Mouse (Mus musculus) layer of hippocampus, adult 9-11 months (tissue): ENCODE results near the gene Chd8.
"Not testable (repeated sequence)": the region's sequence is repeated elsewhere in the genome, so short reads cannot be mapped to it uniquely, and the experiment has no call there.

ENCODE experiments used
- DNase-seq: peaks from one replicate; pipeline ENCODE4 v3.0.0; 2022

The Chd8 gene

DNA sequence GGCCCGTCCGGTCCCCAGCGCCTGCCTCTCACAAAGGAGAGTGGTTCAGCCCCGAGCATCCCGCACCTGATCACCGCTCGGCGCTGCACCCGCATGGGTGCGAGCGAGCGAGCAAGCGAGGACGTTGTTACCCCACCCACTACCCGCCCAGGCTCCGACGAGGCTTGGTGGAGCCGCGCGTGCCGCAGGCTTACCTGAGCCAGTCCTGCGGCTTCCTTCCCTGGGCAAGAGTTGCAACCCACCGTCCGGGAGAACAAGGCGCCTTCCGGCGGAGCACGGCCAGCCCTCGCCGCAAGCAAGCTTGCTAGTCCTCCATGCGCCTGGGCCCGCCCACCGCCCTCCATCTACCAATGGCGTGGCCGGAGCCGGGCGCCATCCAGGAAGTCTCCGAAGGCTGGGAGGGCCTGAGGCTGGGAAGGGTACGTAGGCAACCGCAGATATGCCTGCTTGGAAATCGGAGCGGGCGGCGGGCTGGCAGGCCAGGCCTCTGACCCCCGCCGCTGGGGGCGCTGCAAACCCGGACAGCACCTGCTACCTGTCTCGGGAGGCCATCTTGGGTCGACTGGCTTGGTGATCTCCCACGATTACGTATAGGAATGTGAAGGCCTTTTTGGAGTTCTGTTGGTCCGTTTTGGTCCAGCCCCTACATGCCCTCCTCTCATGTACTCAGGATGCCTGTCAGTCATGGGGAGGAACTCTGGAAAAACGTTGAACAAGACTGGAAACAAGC is at the start of gene Chd8:
Gene Chd8 (minus strand): TSS at position 297 of the 730 bp plus-strand sequence.
- peak; percentile 99 for DNase-seq

GRCm38 (mm10) chr14:52306100-52306499 is 48.5 kb upstream of the Chd8 start:
- DNase-seq = no peak

DNA sequence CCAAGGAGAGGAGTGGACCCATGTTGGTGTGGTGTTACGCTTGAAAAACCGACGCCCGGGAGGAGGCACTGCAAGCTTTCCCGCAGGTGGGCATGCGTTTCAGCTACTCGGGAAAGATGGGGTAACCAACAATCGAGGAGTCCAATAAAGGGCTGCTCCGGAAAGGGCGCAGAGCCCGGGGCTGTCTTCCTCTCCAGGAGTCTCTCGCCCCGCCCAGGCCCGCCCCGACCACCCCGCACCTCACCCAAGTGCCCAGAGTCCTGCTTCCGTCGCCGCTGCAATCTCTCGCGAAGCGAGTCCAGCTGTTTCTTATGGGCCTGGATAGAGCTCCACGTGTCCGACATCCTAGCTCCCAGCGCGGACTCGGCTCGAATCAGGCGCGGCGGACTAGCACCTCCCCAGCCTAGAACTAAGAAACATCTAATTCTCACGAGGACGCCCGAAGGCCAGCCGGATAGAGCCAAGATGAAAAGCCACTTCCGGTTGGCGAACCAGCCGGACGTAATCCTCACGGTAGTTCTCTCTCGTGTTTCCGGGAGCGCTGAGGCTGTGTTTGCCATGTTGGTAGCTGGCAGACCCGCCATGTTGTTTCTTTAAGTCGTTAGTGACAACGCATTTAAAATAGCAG is 47.2 kb upstream of the Chd8 start, which contains the start of gene Mettl3:
Gene Mettl3 (minus strand): TSS at position 485 of the 628 bp plus-strand sequence.
- peak; percentile 93 for DNase-seq

GRCm38 (mm10) chr14:52303517-52303916 is 45.9 kb upstream of the Chd8 start:
- not testable (repeated sequence) for DNase-seq

- no peak for DNase-seq
These were observed 38.1 kb upstream of the Chd8 start for GRCm38 (mm10) chr14:52295558-52296264.

DNA sequence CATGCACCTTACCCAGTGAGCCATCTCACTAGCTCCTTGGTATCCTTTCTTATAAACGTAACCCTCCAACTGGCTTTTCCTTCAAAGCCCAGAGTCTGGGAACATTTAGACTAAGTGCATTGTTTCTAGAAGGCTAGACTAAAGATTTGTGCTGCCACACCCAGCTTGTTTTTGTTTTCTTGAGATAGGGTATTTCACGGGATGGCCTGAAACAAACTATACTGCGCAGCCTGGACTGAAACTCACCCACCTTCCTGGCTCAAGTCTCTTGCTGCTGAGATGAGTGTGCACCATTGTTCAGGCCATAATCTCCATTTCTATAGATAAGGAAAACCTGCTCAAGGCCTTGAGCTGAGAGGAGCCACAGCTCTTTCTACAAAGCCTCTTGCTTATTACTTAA is 26.6 kb upstream of the Chd8 start:
- no peak for DNase-seq

GRCm38 (mm10) chr14:52283629-52284028 is 26.0 kb upstream of the Chd8 start:
- no peak for DNase-seq

GRCm38 (mm10) chr14:52279747-52280120 is 22.2 kb upstream of the Chd8 start:
- no peak for DNase-seq

DNA sequence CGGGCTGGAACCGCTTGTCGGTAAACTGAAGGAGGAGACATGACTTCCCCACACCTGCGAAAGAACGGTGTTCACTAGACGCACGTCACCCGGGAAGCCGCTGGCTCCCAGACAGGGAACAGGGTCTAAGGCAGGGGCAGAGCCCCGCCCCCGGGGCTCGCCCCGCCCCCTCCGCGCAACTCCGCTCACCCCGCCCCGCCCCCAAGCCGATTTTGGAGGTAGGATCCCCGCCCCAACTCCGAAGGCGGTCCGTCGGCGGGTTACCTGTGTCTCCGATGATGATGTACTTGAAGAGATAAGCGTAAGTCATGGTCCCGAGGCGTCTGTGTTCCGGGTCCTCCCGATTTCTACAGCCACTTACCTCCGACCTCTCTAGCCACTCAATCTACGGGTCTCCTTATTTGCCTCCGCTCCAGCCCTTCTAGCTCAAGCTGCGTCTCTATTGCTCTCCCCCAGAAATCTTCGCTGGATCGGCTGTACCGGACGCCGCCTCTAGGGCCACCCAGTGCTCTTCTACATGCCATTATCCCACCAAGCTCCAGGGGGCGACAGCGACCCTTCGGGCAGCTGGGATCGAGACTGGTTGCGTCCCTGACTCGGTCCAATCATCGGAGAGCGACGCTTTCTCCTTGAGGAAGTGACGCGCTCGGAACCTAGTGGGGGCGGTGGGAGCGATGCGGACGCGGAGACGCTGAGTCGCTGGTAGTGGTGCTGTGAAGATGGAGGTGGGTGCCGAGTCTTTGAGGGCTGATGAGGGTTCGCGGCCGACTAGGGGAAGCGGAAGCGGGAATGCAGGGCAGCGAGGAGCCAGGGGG is 21.6 kb upstream of the Chd8 start, which contains the start of the genes Tox4 and Rab2b:
Gene Tox4 (plus strand): TSS at position 215 of the 815 bp plus-strand sequence.
Gene Rab2b (minus strand): TSS at position 614 of the 815 bp plus-strand sequence.
- DNase-seq = peak; percentile 98

GRCm38 (mm10) chr14:52277210-52277609 is 19.6 kb upstream of the Chd8 start:
- no peak for DNase-seq

GRCm38 (mm10) chr14:52272781-52273180 is 15.2 kb upstream of the Chd8 start:
- no peak for DNase-seq

DNA sequence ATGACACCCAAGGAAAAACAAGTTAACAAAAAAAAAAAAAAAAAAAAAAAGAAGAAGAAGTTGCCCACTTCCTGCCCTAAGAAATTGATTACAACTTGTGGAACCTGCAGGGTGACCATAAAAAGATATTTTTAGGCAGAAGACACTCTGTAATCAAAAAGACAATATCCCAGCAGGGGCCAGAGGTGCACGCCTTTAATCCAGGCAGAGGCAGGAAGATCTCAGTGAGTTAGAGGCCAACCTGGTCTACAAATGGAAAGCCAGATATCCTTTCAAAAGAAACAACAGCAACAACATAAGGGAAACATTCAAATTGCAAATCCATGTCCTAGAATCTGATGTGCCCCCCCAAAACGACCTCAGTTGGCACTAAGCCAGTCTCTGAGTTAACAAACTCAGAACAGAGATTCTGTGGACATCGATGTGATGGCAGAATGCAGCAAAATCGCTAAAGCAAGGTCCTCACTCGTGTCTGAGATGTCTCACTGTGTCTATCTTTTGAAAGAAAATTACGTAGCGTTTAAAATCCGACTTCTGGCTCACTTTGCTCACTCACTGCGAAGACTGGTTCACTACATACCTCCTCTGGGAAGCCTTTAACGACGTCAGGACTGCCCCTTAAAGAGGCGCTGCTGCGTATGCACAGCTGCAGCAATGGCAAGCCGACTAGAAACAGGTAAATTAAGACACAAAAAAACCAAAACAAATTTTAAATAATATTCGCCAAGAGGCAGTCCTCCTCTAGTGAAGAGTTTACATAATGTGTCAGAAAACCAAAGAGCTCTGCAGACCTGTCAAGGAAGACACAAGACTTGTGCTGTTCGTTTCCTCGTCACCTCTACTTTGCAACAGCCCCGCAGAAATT is 1.0 kb downstream of the Chd8 start:
- DNase-seq = no peak

DNA sequence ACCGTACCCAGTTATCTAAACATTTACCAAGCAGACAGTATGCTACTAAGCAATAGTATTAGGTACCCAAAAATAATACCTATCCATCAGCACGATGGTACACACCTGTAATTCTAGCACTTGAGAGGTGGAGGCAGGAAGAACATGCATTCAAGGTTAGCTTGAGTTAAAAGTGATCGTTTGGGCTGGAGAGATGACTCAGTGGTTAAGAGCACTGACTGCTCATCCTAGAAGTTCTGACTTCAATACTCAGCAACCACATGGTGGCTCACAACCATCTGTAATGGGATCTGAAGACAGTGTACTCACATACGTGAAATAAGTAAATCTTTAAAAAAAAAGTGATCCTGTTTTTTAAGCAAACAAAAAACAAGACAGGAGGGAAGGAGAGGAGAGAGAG is 11.5 kb downstream of the Chd8 start:
- no peak for DNase-seq

GRCm38 (mm10) chr14:52244690-52245042 is 12.9 kb downstream of the Chd8 start:
- DNase-seq = no peak

GRCm38 (mm10) chr14:52244041-52244689 is 13.4 kb downstream of the Chd8 start:
- DNase-seq = peak; percentile 98

- DNase-seq = no peak
These were observed 21.4 kb downstream of the Chd8 start for GRCm38 (mm10) chr14:52236216-52236615.

DNA sequence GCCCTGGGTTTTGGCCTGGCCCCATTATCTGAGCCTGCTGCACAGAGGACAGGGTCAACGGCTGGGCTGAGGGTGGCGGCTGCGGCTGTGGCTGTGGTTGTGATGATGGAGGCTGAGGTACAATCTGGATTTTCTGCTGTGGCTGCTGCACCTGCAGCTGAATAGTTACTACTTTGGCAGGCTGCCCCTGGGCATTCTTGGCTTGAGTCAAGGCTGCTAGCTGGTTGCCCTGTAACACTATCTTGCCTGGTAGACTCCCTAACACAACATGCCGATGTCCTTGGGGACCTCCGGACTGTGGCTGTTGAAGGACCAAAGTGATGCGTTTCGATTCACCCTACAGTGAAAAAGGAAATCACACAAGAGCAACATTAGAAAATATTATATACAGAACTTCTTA is 22.4 kb downstream of the Chd8 start:
- no peak for DNase-seq

GRCm38 (mm10) chr14:52232249-52232648 is 25.3 kb downstream of the Chd8 start:
- no peak for DNase-seq

DNA sequence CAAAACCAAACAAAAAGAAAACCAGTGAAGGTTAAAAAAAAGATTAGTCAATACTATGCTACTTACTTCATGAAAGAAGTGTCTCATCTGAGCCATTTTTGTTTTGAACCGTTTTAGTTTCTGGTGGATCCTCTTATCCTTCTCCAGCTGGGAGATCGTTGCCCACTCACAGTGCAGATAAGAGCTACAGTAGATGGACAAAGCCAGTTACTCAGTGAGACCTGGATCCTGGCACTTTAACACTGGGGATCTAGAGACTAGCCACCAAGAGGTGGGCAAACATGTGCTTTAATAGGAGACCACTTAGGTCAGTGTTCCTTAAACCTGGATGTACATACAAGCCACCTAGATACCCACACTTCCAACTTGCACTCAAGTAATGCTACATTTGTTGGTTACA is 31.6 kb downstream of the Chd8 start:
- no peak for DNase-seq

DNA sequence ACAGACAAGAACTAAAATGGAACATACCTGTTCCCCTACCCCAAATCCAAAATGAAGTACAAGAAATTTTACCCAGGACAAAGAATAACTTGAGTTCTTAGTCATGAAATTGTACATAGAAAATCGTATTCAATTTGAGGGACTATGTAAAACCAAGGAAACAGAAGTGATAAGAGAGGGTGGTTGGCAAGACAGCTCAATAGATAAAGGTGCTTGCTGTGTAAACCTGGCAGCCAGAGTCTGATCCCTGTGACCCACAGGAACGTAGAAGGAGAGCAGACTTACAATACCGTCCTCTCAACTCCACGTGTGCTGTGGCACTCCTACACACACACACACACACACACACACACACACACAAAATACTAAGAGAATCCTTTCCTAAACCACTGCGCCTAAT is 40.3 kb downstream of the Chd8 start:
- DNase-seq = no peak

- no peak for DNase-seq
These were observed 58.2 kb downstream of the Chd8 start for GRCm38 (mm10) chr14:52199412-52199811.
